Mouse (Mus musculus) neural tube, embryonic 10.5 days (tissue): ENCODE data around the gene Hsh2d.

Experiments
- DNase-seq: peaks from one replicate; pipeline ENCODE4 v3.0.0-alpha.2; 2017; ENCODE audit warnings: low spot score; ENCODE audit errors: extremely low spot score

The Hsh2d gene

DNA sequence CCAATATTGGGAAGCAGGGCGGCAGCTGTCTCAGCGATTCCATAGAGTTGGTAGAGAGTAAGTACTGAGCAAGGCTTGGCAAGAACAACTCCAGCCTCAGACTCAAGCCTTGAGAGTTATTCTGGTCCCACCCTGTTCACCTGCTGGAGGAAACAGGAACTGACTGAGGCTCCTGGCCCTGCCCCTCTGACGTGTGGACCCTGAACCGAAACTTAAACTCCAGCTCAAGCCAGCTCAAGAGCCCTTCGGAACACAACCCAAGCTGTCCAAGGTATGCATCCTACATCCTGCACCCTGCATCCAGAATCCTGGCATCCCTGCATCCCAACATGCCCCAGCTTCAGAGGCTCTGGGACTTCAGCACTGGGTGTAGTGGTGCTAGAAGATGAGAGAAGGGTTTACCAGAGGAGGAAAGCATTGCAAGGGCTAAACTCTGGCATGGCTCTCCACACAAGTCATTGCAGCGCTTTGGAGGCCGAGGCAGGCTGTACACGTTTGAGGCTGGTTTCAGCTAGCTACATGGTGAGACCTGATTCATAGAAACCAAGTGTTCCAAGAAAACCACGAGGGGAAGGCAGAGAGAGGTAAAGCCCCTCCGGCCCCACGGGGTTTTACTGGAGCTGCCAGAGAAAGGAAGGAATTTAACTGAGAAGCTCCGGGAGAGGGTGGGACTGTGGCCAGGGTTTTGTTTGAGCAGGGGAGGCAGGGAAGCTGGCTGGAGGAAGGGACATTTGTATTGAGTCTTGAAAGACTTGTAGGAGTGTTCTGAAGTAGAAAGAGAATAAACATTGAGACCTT, at the start of gene Hsh2d:
TSS of gene Hsh2d (plus strand) at position 222 of the 798 bp plus-strand sequence.
- no peak for DNase-seq

DNA sequence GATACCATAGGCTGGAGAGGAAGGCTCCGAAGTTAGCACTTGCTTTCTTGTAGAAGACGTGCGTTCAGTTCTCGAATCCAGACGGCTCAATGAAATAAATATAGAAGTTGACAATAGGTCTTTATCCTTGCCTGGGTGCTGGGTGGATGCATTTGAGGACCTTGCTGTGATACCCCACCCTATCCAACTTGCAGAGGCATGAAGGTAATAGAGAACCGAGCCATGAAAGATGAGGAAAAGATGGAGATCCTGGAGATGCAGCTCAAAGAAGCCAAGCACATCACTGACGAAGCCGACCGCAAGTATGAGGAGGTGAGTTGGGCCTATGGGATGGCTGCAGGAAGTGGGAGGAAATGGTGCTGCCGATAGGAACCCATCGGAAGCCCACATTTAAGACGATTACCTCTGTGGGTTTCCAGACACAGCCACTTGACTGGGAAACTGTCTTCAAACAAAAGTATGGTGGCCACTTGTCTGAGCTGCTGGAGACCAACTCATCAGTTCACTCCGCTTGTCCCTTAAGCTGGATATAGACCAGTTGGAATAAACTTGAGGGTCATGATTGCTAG, 46.1 kb upstream of the Hsh2d start:
- DNase-seq: no peak

DNA sequence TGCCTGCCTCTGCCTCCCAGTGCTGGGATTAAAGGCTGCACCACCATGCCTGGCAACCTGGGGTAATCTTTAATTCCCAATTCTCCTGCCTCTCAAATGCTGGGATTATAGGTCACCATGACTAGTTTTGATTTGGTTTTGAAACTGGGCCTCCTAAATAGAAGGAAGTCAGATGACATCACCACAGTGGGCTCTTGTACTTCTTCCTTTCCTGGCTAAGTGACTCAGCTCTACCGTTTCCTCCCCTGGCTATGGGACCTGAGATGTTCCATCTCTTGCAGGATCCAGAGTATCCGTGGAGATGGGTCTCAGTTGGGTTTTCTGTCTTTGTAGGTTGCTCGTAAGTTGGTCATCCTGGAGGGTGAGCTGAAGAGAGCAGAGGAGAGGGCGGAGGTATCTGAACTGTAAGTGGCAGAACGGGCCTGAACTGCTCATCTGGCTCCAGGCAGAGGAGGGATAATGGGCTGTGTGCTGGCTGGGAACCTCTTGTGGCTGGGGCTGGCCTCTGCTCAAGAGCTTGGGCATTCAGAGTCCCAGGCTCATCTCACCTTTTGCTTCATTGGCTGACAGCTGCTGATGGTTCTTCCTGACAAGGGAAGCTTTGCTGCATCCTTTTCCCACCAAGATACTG, 45.0 kb upstream of the Hsh2d start:
- no peak for DNase-seq

DNA sequence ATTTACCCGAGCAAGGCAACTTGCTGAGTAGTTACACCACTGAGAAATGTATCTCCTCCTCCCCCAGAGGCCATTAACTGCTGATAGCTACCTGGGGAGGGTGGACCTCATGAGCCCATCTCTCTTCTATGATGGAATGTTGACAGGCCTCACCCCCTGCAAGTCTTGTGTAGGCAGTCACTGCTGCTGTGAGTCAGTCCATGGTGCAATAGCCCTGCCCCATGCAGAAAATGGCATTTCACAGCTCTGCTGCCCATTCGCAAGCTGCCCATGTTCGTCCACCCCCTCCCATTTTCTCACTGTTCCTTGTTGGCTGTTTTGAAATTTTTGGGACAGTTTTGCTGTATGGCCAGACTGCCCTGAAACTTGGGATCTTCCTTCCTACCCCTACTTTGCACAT, 43.9 kb upstream of the Hsh2d start:
- no peak for DNase-seq

DNA sequence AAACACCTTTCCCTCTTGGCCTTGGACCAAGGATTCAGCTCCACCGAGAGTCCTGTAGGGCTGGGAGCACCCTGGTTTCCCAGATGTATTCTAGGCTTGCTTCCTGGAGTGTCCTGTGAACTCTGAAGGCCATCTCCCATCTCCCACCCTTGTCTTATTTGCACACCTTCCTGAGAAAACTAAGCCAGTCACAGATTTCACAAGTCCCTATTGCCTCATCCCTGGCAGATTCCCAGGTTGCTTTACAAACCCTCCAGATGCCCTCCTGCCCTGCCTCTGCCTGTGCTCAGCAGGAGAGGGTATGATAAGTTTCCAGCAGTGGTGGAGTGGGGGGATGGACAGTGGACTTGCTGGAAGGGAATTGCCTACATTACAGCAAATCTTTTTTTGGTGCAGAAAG, 43.4 kb upstream of the Hsh2d start:
- DNase-seq: no peak

DNA sequence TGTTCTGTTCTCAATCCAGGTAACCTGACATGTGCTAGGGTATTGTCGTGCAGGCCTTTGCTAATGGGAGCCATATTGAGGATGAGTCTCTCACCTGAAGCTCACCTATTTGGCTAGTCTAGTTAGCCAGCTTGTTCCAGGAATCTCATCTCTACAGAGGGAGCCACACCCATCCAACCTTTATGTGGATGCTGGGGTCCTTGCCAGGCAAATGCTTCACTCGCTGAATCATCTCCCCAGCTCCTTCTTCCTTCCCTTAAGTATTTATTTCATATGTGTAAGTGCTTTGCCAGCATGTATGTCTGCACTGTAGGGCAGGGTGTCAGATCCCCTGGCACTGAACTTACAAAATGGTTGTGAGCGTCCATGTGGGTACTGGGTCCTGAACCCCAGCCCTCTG, 42.9 kb upstream of the Hsh2d start:
- DNase-seq: no peak

DNA sequence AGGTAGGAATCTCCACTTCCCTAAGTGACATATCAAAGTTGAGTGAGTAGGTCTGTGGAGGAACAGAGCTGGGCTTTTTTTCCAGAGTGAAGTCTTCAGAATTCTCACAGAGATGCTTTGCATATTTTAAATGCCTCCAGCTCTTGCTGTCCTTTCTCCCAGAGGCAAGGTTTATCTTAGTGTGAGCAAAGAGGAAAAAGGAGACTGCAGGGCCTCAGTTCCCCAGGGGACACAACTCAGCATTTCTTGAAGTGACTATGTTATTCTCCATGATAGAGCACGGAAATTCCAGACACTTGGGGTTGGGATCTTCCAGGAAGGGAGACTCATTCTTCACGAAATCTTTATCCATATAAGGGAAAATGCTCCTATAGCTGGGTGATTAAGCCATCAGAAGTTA, 42.2 kb upstream of the Hsh2d start:
- DNase-seq: no peak

DNA sequence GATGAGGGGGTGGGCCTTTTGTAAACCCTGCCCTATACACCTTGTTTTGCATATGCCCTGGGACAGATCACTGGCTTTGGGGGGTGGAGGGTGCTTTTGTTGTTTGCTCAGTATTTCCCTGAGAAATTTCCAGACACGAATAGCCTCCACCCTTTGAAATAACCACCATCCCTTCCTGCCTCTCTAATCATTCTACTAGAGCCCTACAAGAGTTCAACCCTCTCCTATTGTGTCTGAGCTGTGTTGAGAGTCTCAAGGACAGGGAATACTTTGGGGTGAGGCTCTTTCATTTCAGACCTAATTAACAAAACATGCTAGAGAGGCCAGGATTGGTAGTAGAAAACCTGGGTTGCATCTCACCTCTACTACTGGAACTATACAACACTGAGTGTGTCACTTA, 40.4 kb upstream of the Hsh2d start:
- no peak for DNase-seq

DNA sequence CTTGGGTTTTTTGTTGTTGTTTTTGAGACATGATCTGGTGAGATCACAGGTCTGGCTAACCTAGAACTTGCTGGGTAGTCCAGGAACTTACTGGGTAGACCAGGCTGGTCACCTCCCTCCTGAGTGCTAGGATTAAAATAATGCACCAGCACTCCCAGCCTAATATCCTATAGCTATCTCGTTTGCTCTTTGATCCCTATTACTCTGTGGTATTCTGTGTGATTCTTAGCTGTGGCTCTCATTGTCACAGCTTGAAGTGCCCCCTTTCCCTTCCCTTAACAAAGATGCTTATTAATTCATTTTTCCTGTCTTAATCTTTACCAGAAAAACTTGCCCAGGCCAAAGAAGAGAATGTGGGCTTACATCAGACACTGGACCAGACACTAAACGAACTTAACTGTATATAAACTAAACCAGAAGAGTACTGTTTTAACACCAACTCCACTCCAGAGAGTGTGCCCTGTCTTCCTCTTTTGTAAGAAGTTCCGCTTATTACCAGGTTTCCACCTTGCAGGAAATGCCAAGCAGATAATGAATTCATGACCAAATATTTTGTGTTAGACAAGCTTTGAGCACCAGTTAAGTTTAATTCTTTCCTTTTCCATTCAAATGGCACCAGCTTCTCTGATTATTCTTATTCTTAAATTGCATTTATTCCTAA, 37.9 kb upstream of the Hsh2d start:
- DNase-seq: no peak

DNA sequence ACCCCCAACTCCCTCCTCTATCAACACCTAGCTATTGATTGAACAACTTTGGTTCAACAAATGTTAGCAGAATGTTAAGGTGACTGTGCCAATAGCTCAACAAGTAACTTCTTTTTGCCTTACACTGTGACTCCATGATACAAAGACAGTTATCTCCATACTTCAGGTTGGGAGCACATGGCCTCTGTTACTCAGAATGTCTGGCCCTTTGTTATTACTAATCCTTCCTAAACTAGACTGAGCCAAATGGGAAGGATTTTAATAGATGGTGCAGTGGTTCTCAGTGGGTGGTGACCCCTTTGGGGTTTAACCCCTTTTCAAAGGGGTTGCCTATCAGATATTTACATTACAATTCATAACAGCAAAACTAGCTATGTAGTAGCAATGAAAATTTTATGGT, 36.1 kb upstream of the Hsh2d start:
- DNase-seq: no peak

DNA sequence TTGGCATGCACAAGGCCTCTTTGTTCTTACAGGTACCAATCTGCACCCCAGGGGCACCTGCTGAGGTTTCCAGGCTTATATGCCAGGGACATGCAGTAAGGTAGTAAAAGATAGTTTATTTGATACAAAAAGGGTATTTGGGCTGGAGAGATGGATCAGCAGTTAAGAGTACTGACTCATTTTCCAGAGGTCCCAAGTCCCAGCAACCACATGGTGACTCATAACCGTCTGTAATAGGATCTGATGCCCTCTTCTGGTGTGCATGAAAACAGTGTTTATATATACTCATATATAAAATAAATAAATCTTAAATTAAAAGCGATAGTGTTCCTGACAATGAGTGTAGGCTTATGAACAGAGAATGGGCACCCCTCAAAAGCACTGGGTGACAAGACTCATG, 31.3 kb upstream of the Hsh2d start:
- DNase-seq: no peak

DNA sequence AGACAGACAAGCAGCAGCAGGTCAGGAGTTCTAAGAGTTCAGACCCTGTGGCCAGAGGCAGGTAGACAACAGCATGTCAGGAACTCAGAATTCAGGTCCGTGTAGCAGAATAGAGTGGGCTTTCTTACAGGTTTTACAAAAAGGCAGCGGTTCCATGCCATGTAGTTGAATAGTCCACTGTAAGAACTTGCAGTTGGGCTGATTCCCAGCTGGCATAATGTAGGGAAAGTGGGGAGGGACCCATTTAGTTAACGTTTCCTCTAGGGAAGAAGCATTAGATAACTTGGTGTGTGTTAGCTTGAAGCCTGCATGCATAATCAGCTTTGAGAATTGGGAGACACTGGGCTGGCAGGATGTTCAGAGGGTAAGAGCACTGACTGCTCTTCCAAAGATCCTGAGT, 30.7 kb upstream of the Hsh2d start:
- no peak for DNase-seq

DNA sequence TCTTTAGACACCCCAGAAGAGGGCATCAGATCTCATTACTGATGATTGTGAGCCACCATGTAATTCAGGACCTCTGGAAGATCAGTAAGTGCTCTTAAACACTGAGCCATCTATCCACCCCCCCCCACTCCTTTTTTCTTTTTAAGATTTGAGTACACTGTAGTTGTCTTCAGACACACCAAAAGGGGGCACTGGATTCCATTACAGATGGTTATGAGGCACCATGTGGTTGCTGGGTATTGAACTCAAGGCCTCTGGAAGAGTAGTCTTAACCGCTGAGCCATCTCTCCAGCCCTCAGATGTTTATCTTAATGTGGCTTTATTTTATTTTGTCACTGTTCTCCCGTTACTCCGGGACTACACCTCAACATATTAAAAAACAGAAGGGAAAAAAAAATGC, 29.4 kb upstream of the Hsh2d start:
- no peak for DNase-seq

DNA sequence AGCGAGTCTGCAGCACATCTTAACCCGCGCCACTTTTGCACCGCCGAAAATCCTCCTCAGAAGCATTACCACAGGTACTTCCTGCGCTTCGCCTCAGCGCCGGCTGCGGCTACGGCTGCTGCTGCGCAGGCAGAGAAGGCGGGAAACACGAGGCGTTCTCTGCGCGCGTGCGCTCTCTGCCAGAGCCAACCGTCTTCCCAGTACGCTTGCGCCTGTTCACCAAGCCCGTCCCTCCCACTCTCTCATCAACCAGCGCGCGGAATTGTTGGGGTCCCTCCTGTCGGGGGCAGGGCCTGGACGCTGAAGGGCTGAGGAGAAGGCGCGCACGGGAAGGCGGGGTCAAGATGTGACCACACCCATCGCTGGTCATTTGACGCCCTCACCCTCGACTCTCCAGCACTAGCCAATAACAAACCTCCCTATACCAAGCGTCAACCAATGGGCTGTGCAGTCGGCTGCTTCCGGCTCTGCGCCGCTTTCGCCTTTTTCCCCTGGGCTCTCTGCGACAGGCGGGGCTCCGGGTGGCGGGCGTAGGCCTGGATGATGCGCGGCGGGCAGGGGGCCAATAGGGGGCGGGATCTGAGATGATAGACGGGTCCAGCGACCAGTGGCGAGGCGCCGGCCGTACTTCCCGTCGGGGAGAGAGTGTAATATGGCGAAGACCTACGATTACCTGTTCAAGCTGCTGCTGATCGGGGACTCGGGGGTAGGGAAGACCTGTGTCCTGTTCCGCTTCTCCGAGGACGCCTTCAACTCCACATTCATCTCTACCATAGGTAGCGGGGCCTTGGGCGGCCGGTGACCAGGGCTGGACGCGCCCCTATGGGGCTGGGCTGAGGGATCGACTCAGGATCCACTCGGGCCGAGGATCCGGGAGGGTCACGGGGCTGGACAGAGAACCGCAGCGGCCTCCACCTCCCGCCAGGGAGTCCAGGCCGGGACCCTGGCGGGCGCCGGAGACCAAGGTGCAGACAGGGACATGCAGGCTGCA, 28.4 kb upstream of the Hsh2d start, which contains the start of gene Rab8a:
TSS of gene Rab8a (plus strand) at position 494 of the 991 bp plus-strand sequence.
- DNase-seq: peak; percentile 98

DNA sequence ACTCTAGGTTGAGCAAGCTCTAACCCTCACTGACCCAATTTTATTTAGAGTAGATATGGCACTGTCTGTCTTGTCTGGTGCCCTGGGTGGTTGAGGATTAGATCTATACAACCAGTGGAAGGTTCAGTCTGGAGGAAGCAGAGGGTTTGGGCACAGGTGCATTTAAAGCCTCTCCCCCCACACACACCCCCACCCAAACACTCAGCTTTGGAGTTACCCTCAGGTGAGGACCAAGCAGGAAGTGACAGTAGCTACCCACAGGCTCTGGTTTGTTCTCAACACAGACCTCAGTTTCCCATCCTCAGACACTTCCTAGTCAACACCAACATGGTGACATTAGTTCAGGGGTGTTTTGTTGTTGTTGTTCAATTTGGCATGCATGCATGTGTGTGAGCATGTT, 26.6 kb upstream of the Hsh2d start:
- no peak for DNase-seq

DNA sequence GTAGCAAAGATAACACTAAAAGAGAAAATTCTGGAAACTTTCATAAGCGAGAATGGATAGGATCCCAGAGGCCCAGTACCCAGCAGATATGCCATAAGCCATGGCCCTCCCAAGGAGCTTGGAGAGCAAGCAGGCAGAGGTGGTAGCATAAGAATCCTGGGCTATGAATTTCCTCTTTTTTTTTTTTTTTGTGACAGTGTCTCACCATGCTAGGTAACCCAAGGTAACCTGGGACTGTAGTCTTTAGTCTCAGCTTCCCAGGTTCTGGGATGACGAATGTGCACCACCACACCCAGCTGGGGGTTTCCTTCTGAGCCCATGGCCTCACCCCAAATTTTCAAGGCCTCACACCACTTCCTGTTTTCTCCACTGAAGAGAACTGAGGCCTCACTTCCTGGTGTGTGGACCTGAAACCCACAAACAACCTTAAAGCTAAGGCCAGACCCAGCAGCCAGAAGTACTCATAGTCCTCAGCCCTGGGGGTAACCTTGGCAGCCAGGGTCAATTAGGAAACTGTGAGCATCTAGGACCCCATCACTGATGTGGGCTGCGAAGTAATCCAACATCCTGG, 20.3 kb upstream of the Hsh2d start:
- no peak for DNase-seq

DNA sequence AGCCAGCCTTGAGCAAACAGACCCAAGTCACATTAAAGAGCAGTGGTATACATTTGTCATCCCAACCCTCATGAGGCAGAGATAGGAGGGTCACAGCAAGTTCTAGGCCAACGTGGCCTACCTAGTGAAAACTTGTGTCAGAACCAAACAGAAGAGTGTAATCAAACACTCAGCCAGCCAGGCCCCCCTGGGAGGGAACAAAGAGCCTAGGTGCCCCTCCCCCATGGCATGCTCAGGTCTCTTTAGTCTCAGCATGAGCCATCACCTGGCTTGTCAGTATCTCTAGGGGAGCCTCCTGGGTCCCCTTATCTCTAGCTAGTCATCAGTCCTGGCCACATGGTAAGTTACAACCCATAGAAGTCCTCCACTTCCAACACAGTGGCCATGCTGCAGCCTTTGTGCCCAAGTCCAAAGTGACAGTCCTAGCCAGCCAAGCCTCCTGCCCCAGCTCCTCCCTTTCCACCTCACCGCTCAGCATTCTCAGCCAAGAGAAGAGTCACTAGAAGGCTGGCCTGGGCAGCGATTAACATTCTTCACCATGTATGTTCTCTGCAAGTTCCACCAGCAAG, 19.7 kb upstream of the Hsh2d start:
- DNase-seq: no peak

DNA sequence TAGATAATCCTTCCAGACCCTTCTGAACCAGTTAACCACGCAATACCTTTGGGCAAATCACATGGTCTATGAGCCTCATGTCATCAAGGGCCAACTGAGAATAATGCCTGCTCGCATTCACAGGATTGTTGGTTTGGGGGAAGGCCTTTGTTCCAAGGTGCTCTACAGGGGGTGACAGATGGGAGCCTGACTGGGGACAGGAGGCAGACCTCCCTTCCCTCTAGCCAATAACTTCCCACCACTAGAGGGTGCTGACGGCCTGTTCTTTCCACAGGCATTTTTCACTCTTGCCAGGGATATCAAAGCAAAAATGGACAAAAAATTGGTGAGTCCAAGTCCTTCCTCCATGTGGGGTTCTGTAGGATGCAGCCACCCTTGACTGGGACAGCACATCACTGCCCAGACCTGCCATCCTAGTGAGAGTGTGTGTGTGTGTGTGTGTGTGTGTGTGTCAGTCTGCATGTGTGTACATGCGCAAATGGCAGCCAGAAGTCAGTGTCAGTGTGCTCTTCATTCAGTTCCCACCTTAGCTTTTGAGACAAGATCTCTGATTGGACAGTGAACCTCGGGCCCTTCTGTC, 12.0 kb upstream of the Hsh2d start:
- DNase-seq: peak; percentile 56

DNA sequence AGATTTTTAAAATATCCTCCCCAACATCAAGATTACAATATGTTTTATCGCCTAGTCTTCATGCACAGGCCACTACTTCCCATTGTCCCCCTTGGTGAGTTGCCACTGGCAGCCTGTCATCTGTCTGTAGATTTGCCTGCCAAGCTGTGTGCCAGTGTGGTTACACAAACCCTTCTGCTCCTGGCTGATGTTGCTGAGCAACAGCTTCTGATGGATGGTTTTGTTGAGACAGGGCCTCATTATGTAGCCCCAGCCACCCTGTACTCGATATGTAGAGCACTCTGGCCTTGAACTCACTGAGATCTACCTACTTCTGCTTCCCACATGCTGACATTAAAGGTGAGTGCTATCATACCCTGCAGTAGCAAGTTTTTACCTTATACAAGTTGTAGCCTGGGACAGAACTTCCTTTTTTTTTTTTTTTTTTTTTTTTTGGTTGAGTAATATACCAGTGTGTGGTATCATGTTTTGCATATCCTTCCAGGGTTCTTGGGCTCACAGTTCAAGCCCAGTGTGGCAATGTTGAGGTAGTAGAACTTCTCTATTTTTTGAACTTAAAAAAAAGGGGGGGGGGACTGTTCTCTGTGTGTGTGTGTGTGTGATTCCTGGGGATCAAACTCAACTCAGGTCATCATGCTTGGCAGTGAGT, 5.8 kb upstream of the Hsh2d start:
- no peak for DNase-seq
